Mouse (Mus musculus) limb, embryonic 10.5 days (tissue): Measurements from ENCODE around the gene Ninj1. TPM values are rescaled to one million over a fixed set of nuclear protein-coding genes. Genes with fewer than 3 reads are reported as not detected.

Experiments used
- DNase-seq: peaks from one replicate; pipeline ENCODE4 v3.0.0-alpha.2; 2017; ENCODE audit warnings: low spot score
- H3K27ac ChIP-seq: fragments of 300-500 bp; sonication (generic); 2 replicates; pipeline ENCODE4 v1.5.1; 2016; ENCODE audit warnings: mild to moderate bottlenecking
- H3K27me3 ChIP-seq: fragments of 300-500 bp; sonication (generic); 2 replicates; pipeline ENCODE4 v1.6.1; 2016; ENCODE audit warnings: low read depth, mild to moderate bottlenecking; ENCODE audit not compliant: poor library complexity, severe bottlenecking
- H3K36me3 ChIP-seq: fragments of 300-500 bp; sonication (generic); 2 replicates; pipeline ENCODE4 v1.6.1; 2016; ENCODE audit warnings: mild to moderate bottlenecking, moderate library complexity
- H3K4me1 ChIP-seq: fragments of 300-500 bp; sonication (generic); 2 replicates; pipeline ENCODE4 v1.6.1; 2016
- H3K4me3 ChIP-seq: fragments of 300-500 bp; sonication (generic); 2 replicates; pipeline ENCODE4 v1.5.1; 2016; ENCODE audit warnings: mild to moderate bottlenecking, moderate library complexity
- H3K9me3 ChIP-seq: fragments of 300-500 bp; sonication (generic); replicated peaks from 2 replicates; pipeline ENCODE4 v1.6.1; 2016; ENCODE audit warnings: mild to moderate bottlenecking
- WGBS: fragments of 180-500 bp; shearing (Covaris S2); methylation state at CpG from one replicate; pipeline ENCODE4 v1.1.7; 2016; 5-methylcytosine and 5-hydroxymethylcytosine counted together
- polyA plus RNA-seq: library from polyadenylated mRNA; unstranded; fragments of >200 nt; fragmentation: Nextera tagmentation; extraction: Ambion mirVana; gene quantifications from 2 replicates; pipeline ENCODE4 v1.2.1, GENCODE M21; 2016

Gene Ninj1
- polyA plus RNA-seq, 1 experiment from 2014 or later = 23.3 TPM

GRCm38 (mm10) chr13:49175509-49175908 is 11.8 kb upstream of the Ninj1 start:
- Histone ChIP-seq H3K36me3 (no peaks in the 10 kb centered on the region), H3K27ac (no peak overlapping the region)
- WGBS = 89% methylated on average over 10 of the region's 10 CpGs

GRCm38 (mm10) chr13:49178839-49179585 is 8.3 kb upstream of the Ninj1 start:
- Histone ChIP-seq H3K4me3 (no peak overlapping the region), H3K4me1 (peaks cover 14% of the 10 kb centered on the region), H3K27me3 (0 out of 2 replicates have a peak, but pooled peaks cover 4% of the 10 kb centered on the region), H3K9me3 (no peaks in the 10 kb centered on the region), H3K27ac (peak overlapping the region; percentile 42; the same call in 1 of the 2 replicates), H3K36me3 (no peaks in the 10 kb centered on the region)
- DNase-seq = no peak
- 79% methylated on average over 19 of the region's 19 CpGs for WGBS

More at GRCm38 (mm10) chr13:49175509-49175908, 11.8 kb upstream of the Ninj1 start:
- no peak for DNase-seq
- Histone ChIP-seq H3K9me3 (no peaks in the 10 kb centered on the region), H3K4me3 (no peak overlapping the region), H3K27me3 (0 out of 2 replicates have a peak, but pooled peaks cover 7% of the 10 kb centered on the region), H3K4me1 (peaks cover 20% of the 10 kb centered on the region)

- 82% methylated on average over 5 of the region's 5 CpGs for WGBS
- Histone ChIP-seq H3K27me3 (no peaks in the 10 kb centered on the region), H3K27ac (no peak overlapping the region), H3K9me3 (no peaks in the 10 kb centered on the region), H3K4me1 (peaks cover 14% of the 10 kb centered on the region), H3K4me3 (no peak overlapping the region), H3K36me3 (no peaks in the 10 kb centered on the region)
- no peak for DNase-seq
Measured at GRCm38 (mm10) chr13:49180274-49180673, 7.0 kb upstream of the Ninj1 start.

GRCm38 (mm10) chr13:49180691-49181090 is 6.6 kb upstream of the Ninj1 start:
- H3K27ac ChIP-seq = no peak overlapping the region
- no peak overlapping the region for H3K4me3 ChIP-seq
- no peaks in the 10 kb centered on the region for H3K36me3 ChIP-seq
- no peak for DNase-seq
- WGBS = 69% methylated on average over 1 of the region's 1 CpGs
- H3K9me3 ChIP-seq = no peaks in the 10 kb centered on the region
- H3K27me3 ChIP-seq = no peaks in the 10 kb centered on the region
- H3K4me1 ChIP-seq = peaks cover 14% of the 10 kb centered on the region

- no peak overlapping the region for H3K4me3 ChIP-seq
- H3K27me3 ChIP-seq = 0 out of 2 replicates have a peak, but pooled peaks cover 6% of the 10 kb centered on the region
- H3K4me1 ChIP-seq = peaks cover 18% of the 10 kb centered on the region
- H3K27ac ChIP-seq = no peak overlapping the region
- WGBS = 81% methylated on average over 3 of the region's 3 CpGs
- H3K9me3 ChIP-seq = no peaks in the 10 kb centered on the region
- no peaks in the 10 kb centered on the region for H3K36me3 ChIP-seq
- DNase-seq = no peak
Measured at GRCm38 (mm10) chr13:49181411-49181984, 5.8 kb upstream of the Ninj1 start.

GRCm38 (mm10) chr13:49183161-49183560 is 4.1 kb upstream of the Ninj1 start:
- WGBS = 74% methylated on average over 5 of the region's 5 CpGs
- 0 out of 2 replicates have a peak, but pooled peaks cover 6% of the 10 kb centered on the region for H3K27me3 ChIP-seq
- H3K27ac ChIP-seq = no peak overlapping the region
- H3K4me3 ChIP-seq = no peak overlapping the region
- no peak for DNase-seq
- no peaks in the 10 kb centered on the region for H3K9me3 ChIP-seq
- H3K4me1 ChIP-seq = peaks cover 34% of the 10 kb centered on the region
- H3K36me3 ChIP-seq = no peaks in the 10 kb centered on the region

GRCm38 (mm10) chr13:49183646-49184045 is 3.6 kb upstream of the Ninj1 start:
- WGBS = 53% methylated on average over 5 of the region's 5 CpGs
- H3K27ac ChIP-seq = no peak overlapping the region
- H3K9me3 ChIP-seq = no peaks in the 10 kb centered on the region
- H3K27me3 ChIP-seq = 0 out of 2 replicates have a peak, but pooled peaks cover 6% of the 10 kb centered on the region
- DNase-seq = no peak
- no peak overlapping the region for H3K4me3 ChIP-seq
- no peaks in the 10 kb centered on the region for H3K36me3 ChIP-seq
- peaks cover 37% of the 10 kb centered on the region for H3K4me1 ChIP-seq

- H3K4me3 ChIP-seq = peak overlapping the region; percentile 83
- DNase-seq = peak; percentile 46
- H3K27me3 ChIP-seq = 0 out of 2 replicates have a peak, but pooled peaks cover 10% of the 10 kb centered on the region
- H3K4me1 ChIP-seq = peaks cover 57% of the 10 kb centered on the region
- WGBS = 21% methylated on average over 11 of the region's 11 CpGs
- no peaks in the 10 kb centered on the region for H3K36me3 ChIP-seq
- H3K27ac ChIP-seq = peak overlapping the region; percentile 85
- H3K9me3 ChIP-seq = no peaks in the 10 kb centered on the region
Measured at GRCm38 (mm10) chr13:49186798-49187287, 442 bp upstream of the Ninj1 start.

- H3K4me3 ChIP-seq = peak overlapping the region; percentile 83
- H3K4me1 ChIP-seq = peaks cover 57% of the 10 kb centered on the region
- DNase-seq = peak; percentile 63
- H3K9me3 ChIP-seq = no peaks in the 10 kb centered on the region
- H3K27me3 ChIP-seq = 0 out of 2 replicates have a peak, but pooled peaks cover 10% of the 10 kb centered on the region
- 26% methylated on average over 15 of the region's 15 CpGs for WGBS
- no peaks in the 10 kb centered on the region for H3K36me3 ChIP-seq
- peak overlapping the region; percentile 85 for H3K27ac ChIP-seq
Measured at GRCm38 (mm10) chr13:49188219-49188965, 1.1 kb downstream of the Ninj1 start.

- DNase-seq = no peak
- 35% methylated on average over 2 of the region's 2 CpGs for WGBS
- H3K27ac ChIP-seq = no peak overlapping the region
- H3K4me3 ChIP-seq = 0 out of 2 replicates have a peak overlapping the region, but pooled peaks have one; percentile 83
- no peaks in the 10 kb centered on the region for H3K36me3 ChIP-seq
- H3K9me3 ChIP-seq = no peaks in the 10 kb centered on the region
- peaks cover 57% of the 10 kb centered on the region for H3K4me1 ChIP-seq
- 0 out of 2 replicates have a peak, but pooled peaks cover 10% of the 10 kb centered on the region for H3K27me3 ChIP-seq
Measured at GRCm38 (mm10) chr13:49188966-49189360, 1.7 kb downstream of the Ninj1 start.

GRCm38 (mm10) chr13:49189970-49190870 is 2.9 kb downstream of the Ninj1 start:
- DNase-seq = peak; percentile 30
- peaks cover 57% of the 10 kb centered on the region for H3K4me1 ChIP-seq
- H3K9me3 ChIP-seq = no peaks in the 10 kb centered on the region
- H3K36me3 ChIP-seq = no peaks in the 10 kb centered on the region
- H3K27ac ChIP-seq = peak overlapping the region; percentile 26; the same call in 1 of the 2 replicates
- 76% methylated on average over 12 of the region's 12 CpGs for WGBS
- H3K27me3 ChIP-seq = 0 out of 2 replicates have a peak, but pooled peaks cover 10% of the 10 kb centered on the region
- no peak overlapping the region for H3K4me3 ChIP-seq
